Mouse (Mus musculus): Measurements from ENCODE around the gene Tmem63b.

GRCm38 (mm10) chr17:45689120-45689519 is 2.4 kb upstream of the Tmem63b start:
- TF ChIP-seq POLR2A (IDR thresholded peaks at IDR 0.05; ENCODE audit: insufficient read depth, low read length) (no peak), EP300 (IDR thresholded peaks at IDR 0.05; ENCODE audit: insufficient read depth, low read depth, low read length) (no peak), CTCF (IDR thresholded peaks at IDR 0.05; ENCODE audit: low read depth, low read length) (no peak)

All from ES-Bruce4 (cell line).